28 mouse cellular contexts compared by ENCODE assay signal in the genomic region with DNA sequence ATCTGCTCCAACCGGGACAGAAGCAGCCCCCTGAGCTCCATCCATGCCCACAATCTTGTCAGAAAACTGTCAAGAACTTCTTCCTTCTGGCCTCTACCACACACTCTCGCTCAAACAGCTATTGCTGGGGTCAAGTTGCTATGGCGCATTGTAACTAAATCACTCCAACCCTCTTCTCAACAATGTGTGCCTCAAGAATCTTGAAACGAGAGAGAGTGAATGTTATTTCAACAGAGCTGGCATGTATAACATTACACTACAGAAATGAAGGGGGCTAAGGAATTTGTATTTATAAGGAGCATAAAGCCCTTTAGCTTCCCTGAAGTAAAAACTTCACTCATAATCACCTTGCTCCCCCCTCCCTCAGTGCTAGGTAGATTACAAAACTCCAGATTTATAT. TPM values are rescaled to one million over a fixed set of nuclear protein-coding genes. Genes with fewer than 3 reads are reported as not detected.
A peak's percentile ranks its signal among the peaks of the same experiment; 100 is the strongest.
DNase-seq lines count a peak whose midpoint lies in the region; ATAC-seq and TF ChIP-seq lines count a peak whose summit lies in the region.
"Had no signal": no experiment of that assay in that cellular context is flagged by ENCODE, and none has a peak within 500 bp of the region (broad histone marks: within the 10 kb centered on the region; RNA-seq: fewer than 3 reads in every experiment).

No protein-coding gene starts in this region.

- H3K36me3 ChIP-seq in kidney, embryonic 15.5 days = no peaks in the 10 kb centered on the region
- no peaks in the 10 kb centered on the region for H3K36me3 ChIP-seq in lung, embryonic 14.5 days (ENCODE audit: insufficient read depth)
- no peaks in the 10 kb centered on the region for H3K36me3 ChIP-seq in lung, postnatal 0 days (ENCODE audit: insufficient read depth, low read length)
- H3K36me3 ChIP-seq in embryonic facial prominence, embryonic 14.5 days (ENCODE audit: control insufficient read depth, insufficient read depth, low read length) = no peaks in the 10 kb centered on the region
- H3K36me3 ChIP-seq: embryonic facial prominence, embryonic 15.5 days; hindbrain, embryonic 12.5 days; hindbrain, embryonic 15.5 days had no signal

- DNase-seq in kidney, postnatal 14 days = no peak
- peak; percentile 7 for DNase-seq in lung, embryonic 14.5 days
- DNase-seq in lung, postnatal 4 days = no peak
- peak; percentile 81 for DNase-seq in lung, postnatal 0 days (ENCODE audit: low spot score)
- DNase-seq in lung, postnatal 25 days (ENCODE audit: low spot score) = no peak
- no peak for DNase-seq in embryonic facial prominence, embryonic 14.5 days (ENCODE audit: low spot score)
- DNase-seq: adrenal gland, postnatal 10 days; adrenal gland, postnatal 36 days; cerebellum, adult 18-20 months; cerebellum, adult 9-11 months; cerebellum, postnatal 25 days; forebrain, postnatal 0 days; gastrocnemius, adult 2 months; gastrocnemius, postnatal 14 days; heart, adult 11 months had no signal

- no peak overlapping the region for H3K4me2 ChIP-seq in kidney, embryonic 15.5 days
- H3K4me2 ChIP-seq in lung, embryonic 14.5 days = no peak overlapping the region
- H3K4me2 ChIP-seq in lung, postnatal 0 days (replicated peaks; ENCODE audit: low read depth, low read length) = no peak overlapping the region
- no peak overlapping the region for H3K4me2 ChIP-seq in embryonic facial prominence, embryonic 14.5 days (ENCODE audit: low read depth, low read length)
- H3K4me2 ChIP-seq: embryonic facial prominence, embryonic 15.5 days; heart, embryonic 11.5 days; hindbrain, embryonic 12.5 days; hindbrain, embryonic 15.5 days had no signal

- H3K27me3 ChIP-seq in kidney, embryonic 15.5 days = no peaks in the 10 kb centered on the region
- H3K27me3 ChIP-seq in lung, embryonic 14.5 days (ENCODE audit: insufficient read depth, low read length) = no peaks in the 10 kb centered on the region
- H3K27me3 ChIP-seq in lung, postnatal 0 days (replicated peaks; ENCODE audit: insufficient read depth, low read length) = no peaks in the 10 kb centered on the region
- H3K27me3 ChIP-seq in embryonic facial prominence, embryonic 14.5 days (replicated peaks; ENCODE audit: control insufficient read depth, insufficient read depth, low read length) = no peaks in the 10 kb centered on the region
- H3K27me3 ChIP-seq: CH12.LX; embryonic facial prominence, embryonic 15.5 days; hindbrain, embryonic 12.5 days; hindbrain, embryonic 15.5 days; Patski had no signal

- no peak for TF ChIP-seq CTCF in lung, embryonic 14.5 days (IDR thresholded peaks at IDR 0.05; ENCODE audit: low read depth)
- TF ChIP-seq CTCF in lung, postnatal 0 days (IDR thresholded peaks at IDR 0.05) = no peak

- no peak for ATAC-seq in kidney, embryonic 15.5 days (replicated peaks; ENCODE audit: low FRiP score)
- ATAC-seq in lung, embryonic 14.5 days (ENCODE audit: insufficient read depth) = no peak
- ATAC-seq in lung, postnatal 0 days = peak; percentile 62
- peak; percentile 46; the same call in 1 of the 2 replicates for ATAC-seq in embryonic facial prominence, embryonic 14.5 days (ENCODE audit: low read depth)
- ATAC-seq: forebrain, embryonic 14.5 days; forebrain, postnatal 0 days; Patski had no signal

- H3K9ac ChIP-seq in kidney, embryonic 15.5 days = no peak overlapping the region
- no peak overlapping the region for H3K9ac ChIP-seq in lung, embryonic 14.5 days
- H3K9ac ChIP-seq in lung, postnatal 0 days (replicated peaks; ENCODE audit: low read depth) = no peak overlapping the region
- no peak overlapping the region for H3K9ac ChIP-seq in embryonic facial prominence, embryonic 14.5 days (ENCODE audit: low read depth, low read length)
- H3K9ac ChIP-seq: embryonic facial prominence, embryonic 15.5 days; forebrain, postnatal 0 days; hindbrain, embryonic 12.5 days; hindbrain, embryonic 15.5 days had no signal

- H3K9me3 ChIP-seq in kidney, embryonic 15.5 days (replicated peaks) = no peaks in the 10 kb centered on the region
- H3K9me3 ChIP-seq in lung, embryonic 14.5 days (ENCODE audit: low read depth, low read length) = no peaks in the 10 kb centered on the region
- H3K9me3 ChIP-seq in lung, postnatal 0 days (ENCODE audit: low read length) = no peaks in the 10 kb centered on the region
- peaks cover 7% of the 10 kb centered on the region; the same call in 1 of the 2 replicates for H3K9me3 ChIP-seq in embryonic facial prominence, embryonic 14.5 days (ENCODE audit: control insufficient read depth, low read length)
- H3K9me3 ChIP-seq: embryonic facial prominence, embryonic 15.5 days; G1E; hindbrain, embryonic 15.5 days had no signal

- no peak overlapping the region for H3K4me3 ChIP-seq in kidney, embryonic 15.5 days (replicated peaks)
- H3K4me3 ChIP-seq in lung, embryonic 14.5 days (ENCODE audit: low read depth, low read length) = no peak overlapping the region
- H3K4me3 ChIP-seq in lung, postnatal 0 days (ENCODE audit: low read depth, low read length) = no peak overlapping the region
- no peak overlapping the region for H3K4me3 ChIP-seq in embryonic facial prominence, embryonic 14.5 days (ENCODE audit: low read depth, low read length)
- H3K4me3 ChIP-seq: embryonic facial prominence, embryonic 15.5 days; gastrocnemius, adult 2 months; hindbrain, embryonic 12.5 days; hindbrain, embryonic 15.5 days had no signal

- peaks cover 13% of the 10 kb centered on the region for H3K4me1 ChIP-seq in kidney, embryonic 15.5 days
- H3K4me1 ChIP-seq in lung, embryonic 14.5 days (ENCODE audit: insufficient read depth) = no peaks in the 10 kb centered on the region
- H3K4me1 ChIP-seq in lung, postnatal 0 days (ENCODE audit: insufficient read depth, low read depth, low read length) = no peaks in the 10 kb centered on the region
- peaks cover 2% of the 10 kb centered on the region; the same call in 1 of the 2 replicates for H3K4me1 ChIP-seq in embryonic facial prominence, embryonic 14.5 days (ENCODE audit: control insufficient read depth, insufficient read depth, low read length)

- 36% methylated on average over 4 of the region's 4 CpGs for WGBS in kidney, embryonic 15.5 days
- 39% methylated on average over 4 of the region's 4 CpGs for WGBS in lung, embryonic 14.5 days
- WGBS in lung, postnatal 0 days = 38% methylated on average over 4 of the region's 4 CpGs
- WGBS in embryonic facial prominence, embryonic 14.5 days = 50% methylated on average over 4 of the region's 4 CpGs

- 0 out of 2 replicates have a peak overlapping the region, but pooled peaks have one; percentile 11 for H3K27ac ChIP-seq in kidney, embryonic 15.5 days
- no peak overlapping the region for H3K27ac ChIP-seq in lung, embryonic 14.5 days (ENCODE audit: low read depth)
- no peak overlapping the region; the same call in 1 of the 2 replicates for H3K27ac ChIP-seq in lung, postnatal 0 days (ENCODE audit: low read length)
- H3K27ac ChIP-seq in embryonic facial prominence, embryonic 14.5 days (replicated peaks; ENCODE audit: low read depth, low read length) = no peak overlapping the region
- H3K27ac ChIP-seq: embryonic facial prominence, embryonic 15.5 days; gastrocnemius, adult 2 months; hindbrain, embryonic 12.5 days; hindbrain, embryonic 15.5 days had no signal

- TF ChIP-seq EP300 in lung, postnatal 0 days (IDR thresholded peaks at IDR 0.05) = peak; percentile 48; the same call in 1 of the 2 replicates

RNA-seq across cellular contexts. Expression of a gene that starts 2.9 kb away (rescaled TPM):
- polyA plus RNA-seq in kidney, embryonic 15.5 days (2015; fragmentation: Nextera tagmentation; extraction: Ambion mirVana) = 3.9 and 4.7 TPM in 2 replicates
- 4.4 and 4.7 TPM in 2 replicates for polyA plus RNA-seq in lung, embryonic 14.5 days (2014; fragmentation: Nextera tagmentation; extraction: Ambion mirVana)
- 8.0 and 9.0 TPM in 2 replicates for polyA plus RNA-seq in lung, postnatal 0 days (2015; fragmentation: Nextera tagmentation; extraction: Ambion mirVana)
- polyA plus RNA-seq in embryonic facial prominence, embryonic 14.5 days (2014; fragmentation: Nextera tagmentation; extraction: Ambion mirVana) = 5.7 and 8.7 TPM in 2 replicates
- polyA plus RNA-seq: G1E had no signal

RNA-seq across cellular contexts. Expression of a gene that starts 26.7 kb away (rescaled TPM):
- 17.1 and 17.6 TPM in 2 replicates for polyA plus RNA-seq in kidney, embryonic 15.5 days (2015; fragmentation: Nextera tagmentation; extraction: Ambion mirVana)
- 29.5 and 33.6 TPM in 2 replicates for polyA plus RNA-seq in lung, embryonic 14.5 days (2014; fragmentation: Nextera tagmentation; extraction: Ambion mirVana)
- 7.6 and 8.4 TPM in 2 replicates for polyA plus RNA-seq in lung, postnatal 0 days (2015; fragmentation: Nextera tagmentation; extraction: Ambion mirVana)
- polyA plus RNA-seq in embryonic facial prominence, embryonic 14.5 days (2014; fragmentation: Nextera tagmentation; extraction: Ambion mirVana) = 22.2 and 23.0 TPM in 2 replicates

RNA-seq across cellular contexts. Expression of a gene that starts 35.3 kb away (rescaled TPM):
- 26.1 and 27.1 TPM in 2 replicates for polyA plus RNA-seq in kidney, embryonic 15.5 days (2015; fragmentation: Nextera tagmentation; extraction: Ambion mirVana)
- polyA plus RNA-seq in lung, embryonic 14.5 days (2014; fragmentation: Nextera tagmentation; extraction: Ambion mirVana) = 28.5 and 30.1 TPM in 2 replicates
- polyA plus RNA-seq in lung, postnatal 0 days (2015; fragmentation: Nextera tagmentation; extraction: Ambion mirVana) = 16.6 and 18.8 TPM in 2 replicates
- polyA plus RNA-seq in embryonic facial prominence, embryonic 14.5 days (2014; fragmentation: Nextera tagmentation; extraction: Ambion mirVana) = 29.8 and 30.6 TPM in 2 replicates

RNA-seq across cellular contexts. Expression of a gene that starts 37.3 kb away (rescaled TPM):
- not detected in 2 replicates for polyA plus RNA-seq in kidney, embryonic 15.5 days (2015; fragmentation: Nextera tagmentation; extraction: Ambion mirVana)
- polyA plus RNA-seq in lung, embryonic 14.5 days (2014; fragmentation: Nextera tagmentation; extraction: Ambion mirVana) = not detected in 2 replicates
- not detected in 2 replicates for polyA plus RNA-seq in lung, postnatal 0 days (2015; fragmentation: Nextera tagmentation; extraction: Ambion mirVana)
- polyA plus RNA-seq in embryonic facial prominence, embryonic 14.5 days (2014; fragmentation: Nextera tagmentation; extraction: Ambion mirVana) = not detected in 2 replicates
- polyA plus RNA-seq: embryonic facial prominence, embryonic 15.5 days; forebrain, embryonic 11.5 days; forebrain, embryonic 14.5 days; frontal cortex, adult 2 months; G1E; heart, embryonic 11.5 days; heart, embryonic 14.5 days; heart, postnatal 0 days; hindbrain, embryonic 12.5 days; hindbrain, embryonic 15.5 days; Patski had no signal

Comparison
In these comparisons a context has a peak if more than half of its experiments do, and no peak if none do; other contexts are left out.
1. ATAC-seq: peak in lung, postnatal 0 days (single experiment) and embryonic facial prominence, embryonic 14.5 days (single experiment); none in kidney, embryonic 15.5 days (single experiment) and lung, embryonic 14.5 days (single experiment).
2. DNase-seq: peak in lung, embryonic 14.5 days (single experiment) and lung, postnatal 0 days (single experiment); none in kidney, postnatal 14 days (single experiment), lung, postnatal 4 days (0 of 2), lung, postnatal 25 days (single experiment) and embryonic facial prominence, embryonic 14.5 days (single experiment).